Comparison of ENCODE assay signal across 8 mouse cellular contexts in genomic region chr8:105788241-105788640, GRCm38 (mm10). TPM values are rescaled to one million over a fixed set of nuclear protein-coding genes. Genes with fewer than 3 reads are reported as not detected.
DNase-seq lines count a peak whose midpoint lies in the region; ATAC-seq and TF ChIP-seq lines count a peak whose summit lies in the region.

No protein-coding gene starts in this region.

- no peaks in the 10 kb centered on the region for H3K9me3 ChIP-seq in midbrain, embryonic 11.5 days (ENCODE audit: control insufficient read depth, low read length)
- H3K9me3 ChIP-seq in midbrain, embryonic 13.5 days = no peaks in the 10 kb centered on the region
- H3K9me3 ChIP-seq in kidney, postnatal 0 days (replicated peaks; ENCODE audit: low read length) = no peaks in the 10 kb centered on the region

- H3K4me2 ChIP-seq in midbrain, embryonic 11.5 days = no peak overlapping the region
- H3K4me2 ChIP-seq in midbrain, embryonic 13.5 days (replicated peaks) = no peak overlapping the region
- H3K4me2 ChIP-seq in kidney, postnatal 0 days (ENCODE audit: low read length) = no peak overlapping the region

- no peak overlapping the region for H3K27ac ChIP-seq in midbrain, embryonic 11.5 days (ENCODE audit: low read depth, low read length)
- no peak overlapping the region for H3K27ac ChIP-seq in midbrain, embryonic 13.5 days
- H3K27ac ChIP-seq in kidney, postnatal 0 days = no peak overlapping the region

- peak; percentile 83 for TF ChIP-seq CTCF in kidney, postnatal 0 days (IDR thresholded peaks at IDR 0.05; ENCODE audit: low read depth)

- H3K9ac ChIP-seq in midbrain, embryonic 11.5 days (ENCODE audit: low read length) = no peak overlapping the region
- H3K9ac ChIP-seq in midbrain, embryonic 13.5 days (replicated peaks) = no peak overlapping the region
- H3K9ac ChIP-seq in kidney, postnatal 0 days (ENCODE audit: low read depth, low read length) = no peak overlapping the region

- H3K4me3 ChIP-seq in midbrain, embryonic 11.5 days (ENCODE audit: low read depth, low read length) = no peak overlapping the region
- no peak overlapping the region for H3K4me3 ChIP-seq in midbrain, embryonic 13.5 days (replicated peaks)
- no peak overlapping the region for H3K4me3 ChIP-seq in kidney, postnatal 0 days (replicated peaks; ENCODE audit: low read depth, low read length)

- DNase-seq in cerebellum, postnatal 14 days = peak; percentile 43 to 72
- no peak for DNase-seq in cerebellum, adult 11 months
- DNase-seq in midbrain, embryonic 11.5 days (ENCODE audit: low spot score, missing footprints) = peak; percentile 90
- DNase-seq in c-Kit-negative CD71-positive TER-119-positive erythroid progenitor cells, embryonic 14.5 days (ENCODE audit: low read depth, low spot score) = peak; percentile 56
- peak; percentile 67 for DNase-seq in kidney, postnatal 0 days (ENCODE audit: low spot score)
- peak; percentile 84 for DNase-seq in naive thymus-derived CD4-positive, alpha-beta T cell, adult 2 months (ENCODE audit: low read depth)
- no peak for DNase-seq in yolk sac, embryonic 10.5 days (ENCODE audit: low spot score)

- peaks cover 2% of the 10 kb centered on the region; the same call in 1 of the 2 replicates for H3K4me1 ChIP-seq in midbrain, embryonic 11.5 days (ENCODE audit: control insufficient read depth, insufficient read depth, low read length)
- peaks cover 11% of the 10 kb centered on the region for H3K4me1 ChIP-seq in midbrain, embryonic 13.5 days (replicated peaks)
- H3K4me1 ChIP-seq in kidney, postnatal 0 days (replicated peaks; ENCODE audit: insufficient read depth, low read length) = no peaks in the 10 kb centered on the region

- H3K36me3 ChIP-seq in midbrain, embryonic 11.5 days (ENCODE audit: control insufficient read depth, insufficient read depth, low read length) = peaks cover 2% of the 10 kb centered on the region; the same call in 1 of the 2 replicates
- peaks cover 24% of the 10 kb centered on the region for H3K36me3 ChIP-seq in midbrain, embryonic 13.5 days
- peaks cover 16% of the 10 kb centered on the region for H3K36me3 ChIP-seq in kidney, postnatal 0 days (ENCODE audit: insufficient read depth, low read length)

- WGBS in midbrain, embryonic 11.5 days = 89% methylated on average over 2 of the region's 2 CpGs
- WGBS in midbrain, embryonic 13.5 days = 92% methylated on average over 2 of the region's 2 CpGs
- 88% methylated on average over 2 of the region's 2 CpGs for WGBS in kidney, postnatal 0 days

- no peak for ATAC-seq in midbrain, embryonic 11.5 days (ENCODE audit: low FRiP score)
- ATAC-seq in midbrain, embryonic 13.5 days = no peak
- ATAC-seq in kidney, postnatal 0 days (replicated peaks; ENCODE audit: low FRiP score, low read depth) = no peak

- no peaks in the 10 kb centered on the region for H3K27me3 ChIP-seq in midbrain, embryonic 11.5 days (ENCODE audit: control insufficient read depth, insufficient read depth, low read length)
- no peaks in the 10 kb centered on the region for H3K27me3 ChIP-seq in midbrain, embryonic 13.5 days
- H3K27me3 ChIP-seq in kidney, postnatal 0 days (ENCODE audit: insufficient read depth, low read length) = no peaks in the 10 kb centered on the region

RNA-seq across cellular contexts. Expression of gene Gfod2, which starts 29.8 kb away (rescaled TPM):
- 36.5 and 38.8 TPM in 2 replicates for polyA plus RNA-seq in midbrain, embryonic 11.5 days (2014; fragmentation: Nextera tagmentation; extraction: Ambion mirVana)
- polyA plus RNA-seq in midbrain, embryonic 13.5 days (2015; fragmentation: Nextera tagmentation; extraction: Ambion mirVana) = 90.0 and 92.7 TPM in 2 replicates
- polyA plus RNA-seq in kidney, postnatal 0 days (2015; fragmentation: Nextera tagmentation; extraction: Ambion mirVana) = 19.2 and 21.0 TPM in 2 replicates

RNA-seq across cellular contexts. Expression of gene Ranbp10, which starts 38.9 kb away (rescaled TPM):
- polyA plus RNA-seq in midbrain, embryonic 11.5 days (2014; fragmentation: Nextera tagmentation; extraction: Ambion mirVana) = 10.9 and 11.2 TPM in 2 replicates
- 13.8 and 15.9 TPM in 2 replicates for polyA plus RNA-seq in midbrain, embryonic 13.5 days (2015; fragmentation: Nextera tagmentation; extraction: Ambion mirVana)
- 7.0 and 8.9 TPM in 2 replicates for polyA plus RNA-seq in kidney, postnatal 0 days (2015; fragmentation: Nextera tagmentation; extraction: Ambion mirVana)

RNA-seq across cellular contexts. Expression of gene Tsnaxip1, which starts 39.3 kb away (rescaled TPM):
- 0.15 and 0.18 TPM in 2 replicates for polyA plus RNA-seq in midbrain, embryonic 11.5 days (2014; fragmentation: Nextera tagmentation; extraction: Ambion mirVana)
- 0.36 and 0.58 TPM in 2 replicates for polyA plus RNA-seq in midbrain, embryonic 13.5 days (2015; fragmentation: Nextera tagmentation; extraction: Ambion mirVana)
- polyA plus RNA-seq in kidney, postnatal 0 days (2015; fragmentation: Nextera tagmentation; extraction: Ambion mirVana) = 0.05 TPM in 1 of 2 replicates, not detected in the other

Comparison
In these comparisons a context has a peak if more than half of its experiments do, and no peak if none do; other contexts are left out.
1. DNase-seq: peak in cerebellum, postnatal 14 days (2 of 2), midbrain, embryonic 11.5 days (single experiment), c-Kit-negative CD71-positive TER-119-positive erythroid progenitor cells, embryonic 14.5 days (single experiment), kidney, postnatal 0 days (single experiment) and naive thymus-derived CD4-positive, alpha-beta T cell, adult 2 months (single experiment); none in cerebellum, adult 11 months (single experiment) and yolk sac, embryonic 10.5 days (single experiment).